Mouse (Mus musculus) megakaryocyte-erythroid progenitor cell, adult 5-6 weeks (primary cell): ENCODE measurements around the gene Rpe65. TPM values are rescaled to one million over a fixed set of nuclear protein-coding genes. Genes with fewer than 3 reads are reported as not detected.

Source experiments
- ATAC-seq: replicated peaks from 2 replicates; pipeline ENCODE4 v1.8.0; 2016; ENCODE audit warnings: mild to moderate bottlenecking, inconsistent platforms; ENCODE audit not compliant: severe bottlenecking, poor library complexity, low FRiP score, low TSS enrichment
- total RNA-seq, 2 experiments: library from RNA; stranded (forward) in 1 of 2; stranded (reverse) in 1 of 2; fragments of 200-1000, 215-1000 nt in 1 of 2; fragments of >200 nt in 1 of 2; fragmentation: Nextera tagmentation in 1 of 2; gene quantifications; 2 replicates each; pipeline ENCODE4 v1.2.3; 2014 to 2017

Gene Rpe65
- total RNA-seq (2014; fragmentation: Nextera tagmentation) (not detected in 2 replicates), total RNA-seq (2017) (not detected in 2 replicates)

GRCm38 (mm10) chr3:159598875-159599274, at the start of gene Rpe65:
Gene Rpe65 (plus strand): TSS chr3:159599175.
- no peak for ATAC-seq

- no peak for ATAC-seq
Measured at GRCm38 (mm10) chr3:159550224-159550623, 48.8 kb upstream of the Rpe65 start.

- no peak for ATAC-seq
Measured at GRCm38 (mm10) chr3:159614977-159615376, 16.0 kb downstream of the Rpe65 start.

- no peak for ATAC-seq
Measured at GRCm38 (mm10) chr3:159621026-159621425, 22.1 kb downstream of the Rpe65 start.

- no peak for ATAC-seq
Measured at GRCm38 (mm10) chr3:159624010-159624409, 25.0 kb downstream of the Rpe65 start.

GRCm38 (mm10) chr3:159660741-159661140, 61.8 kb downstream of the Rpe65 start:
- no peak for ATAC-seq

GRCm38 (mm10) chr3:159663333-159663732, 64.4 kb downstream of the Rpe65 start:
- ATAC-seq, result no peak

Other genes with a start within 250 kb of the Rpe65 start
- gene Depdc1a, start 103.7 kb upstream of the Rpe65 start, total RNA-seq (2014; fragmentation: Nextera tagmentation), result 13.3 and 15.3 TPM in 2 replicates
- 11.8 and 14.4 TPM in 2 replicates for gene Depdc1a, start 103.7 kb upstream of the Rpe65 start, total RNA-seq (2017)
- 6.1 and 14.0 TPM in 2 replicates for gene Wls, start 240.5 kb downstream of the Rpe65 start, total RNA-seq (2014; fragmentation: Nextera tagmentation)
- gene Wls, start 240.5 kb downstream of the Rpe65 start, total RNA-seq (2017), result 6.9 and 9.5 TPM in 2 replicates